ENCODE assay signal across 14 mouse cellular contexts in genomic region chr11:87589605-87590004, GRCm38 (mm10). TPM values are rescaled to one million over a fixed set of nuclear protein-coding genes. Genes with fewer than 3 reads are reported as not detected.
A peak's percentile ranks its signal among the peaks of the same experiment; 100 is the strongest.
DNase-seq lines count a peak whose midpoint lies in the region; ATAC-seq lines count a peak whose summit lies in the region.
"Had no signal": no experiment of that assay in that cellular context is flagged by ENCODE, and none has a peak within 500 bp of the region (broad histone marks: within the 10 kb centered on the region; RNA-seq: fewer than 3 reads in every experiment).

No protein-coding gene starts in this region.

- no peaks in the 10 kb centered on the region for H3K9me3 ChIP-seq in heart, embryonic 12.5 days (replicated peaks)
- H3K9me3 ChIP-seq in midbrain, embryonic 12.5 days: no peaks in the 10 kb centered on the region
- no peaks in the 10 kb centered on the region for H3K9me3 ChIP-seq in midbrain, embryonic 15.5 days
- no peaks in the 10 kb centered on the region for H3K9me3 ChIP-seq in hindbrain, embryonic 15.5 days
- H3K9me3 ChIP-seq in stomach, embryonic 14.5 days (ENCODE audit: control insufficient read depth, low read depth, low read length): no peaks in the 10 kb centered on the region

- peak overlapping the region; percentile 71 for H3K4me2 ChIP-seq in heart, embryonic 12.5 days
- 0 out of 2 replicates have a peak overlapping the region, but pooled peaks have one; percentile 88 for H3K4me2 ChIP-seq in midbrain, embryonic 12.5 days (replicated peaks)
- no peak overlapping the region for H3K4me2 ChIP-seq in midbrain, embryonic 15.5 days
- H3K4me2 ChIP-seq in hindbrain, embryonic 15.5 days: 0 out of 2 replicates have a peak overlapping the region, but pooled peaks have one; percentile 90
- H3K4me2 ChIP-seq in stomach, embryonic 14.5 days (replicated peaks; ENCODE audit: low read depth, low read length): peak overlapping the region; percentile 59; the same call in 1 of the 2 replicates

- H3K4me1 ChIP-seq in heart, embryonic 12.5 days (replicated peaks): peaks cover 39% of the 10 kb centered on the region
- H3K4me1 ChIP-seq in midbrain, embryonic 12.5 days: peaks cover 39% of the 10 kb centered on the region
- H3K4me1 ChIP-seq in midbrain, embryonic 15.5 days: peaks cover 42% of the 10 kb centered on the region
- peaks cover 42% of the 10 kb centered on the region for H3K4me1 ChIP-seq in hindbrain, embryonic 15.5 days (replicated peaks)
- H3K4me1 ChIP-seq in stomach, embryonic 14.5 days (ENCODE audit: control insufficient read depth, insufficient read depth, low read length): peaks cover 20% of the 10 kb centered on the region; the same call in 1 of the 2 replicates

- H3K27me3 ChIP-seq in heart, embryonic 12.5 days (replicated peaks): no peaks in the 10 kb centered on the region
- no peaks in the 10 kb centered on the region for H3K27me3 ChIP-seq in midbrain, embryonic 12.5 days
- no peaks in the 10 kb centered on the region for H3K27me3 ChIP-seq in midbrain, embryonic 15.5 days (replicated peaks)
- no peaks in the 10 kb centered on the region for H3K27me3 ChIP-seq in hindbrain, embryonic 15.5 days
- H3K27me3 ChIP-seq in stomach, embryonic 14.5 days (ENCODE audit: control insufficient read depth, insufficient read depth, low read length): no peaks in the 10 kb centered on the region

- peaks cover 7% of the 10 kb centered on the region for H3K36me3 ChIP-seq in heart, embryonic 12.5 days
- H3K36me3 ChIP-seq in midbrain, embryonic 12.5 days: 0 out of 2 replicates have a peak, but pooled peaks cover 5% of the 10 kb centered on the region
- H3K36me3 ChIP-seq in midbrain, embryonic 15.5 days (replicated peaks): no peaks in the 10 kb centered on the region
- no peaks in the 10 kb centered on the region for H3K36me3 ChIP-seq in hindbrain, embryonic 15.5 days
- no peaks in the 10 kb centered on the region for H3K36me3 ChIP-seq in stomach, embryonic 14.5 days (ENCODE audit: control insufficient read depth, insufficient read depth, low read length)

- DNase-seq in heart, postnatal 4 days: no peak
- no peak for DNase-seq in spleen, adult 12 weeks (ENCODE audit: low spot score)
- DNase-seq in adrenal gland, postnatal 4 days (ENCODE audit: low spot score in 2 of 2): no peak
- DNase-seq: kidney, adult 9 months had no signal

- no peak for ATAC-seq in heart, embryonic 12.5 days (ENCODE audit: insufficient number of reproducible peaks, low FRiP score)
- ATAC-seq in midbrain, embryonic 12.5 days (ENCODE audit: low FRiP score, low read depth): no peak
- no peak for ATAC-seq in midbrain, embryonic 15.5 days (replicated peaks)
- ATAC-seq in hindbrain, embryonic 15.5 days (ENCODE audit: low FRiP score, low read depth): no peak
- ATAC-seq in stomach, embryonic 14.5 days (ENCODE audit: insufficient number of reproducible peaks, insufficient read depth, low FRiP score, low read depth): no peak

- 90% methylated on average over 8 of the region's 8 CpGs for WGBS in heart, embryonic 12.5 days
- WGBS in midbrain, embryonic 12.5 days: 95% methylated on average over 8 of the region's 8 CpGs
- 93% methylated on average over 8 of the region's 8 CpGs for WGBS in midbrain, embryonic 15.5 days
- WGBS in hindbrain, embryonic 15.5 days: 94% methylated on average over 8 of the region's 8 CpGs
- 91% methylated on average over 8 of the region's 8 CpGs for WGBS in stomach, embryonic 14.5 days

- H3K27ac ChIP-seq in heart, embryonic 12.5 days (ENCODE audit: poor library complexity, severe bottlenecking): no peak overlapping the region
- H3K27ac ChIP-seq in midbrain, embryonic 12.5 days (replicated peaks): no peak overlapping the region
- H3K27ac ChIP-seq in midbrain, embryonic 15.5 days: no peak overlapping the region
- no peak overlapping the region for H3K27ac ChIP-seq in hindbrain, embryonic 15.5 days (replicated peaks)
- no peak overlapping the region for H3K27ac ChIP-seq in stomach, embryonic 14.5 days (ENCODE audit: low read length)

- no peak overlapping the region for H3K4me3 ChIP-seq in heart, embryonic 12.5 days
- no peak overlapping the region for H3K4me3 ChIP-seq in midbrain, embryonic 12.5 days
- no peak overlapping the region for H3K4me3 ChIP-seq in midbrain, embryonic 15.5 days
- no peak overlapping the region for H3K4me3 ChIP-seq in hindbrain, embryonic 15.5 days
- no peak overlapping the region; the same call in 1 of the 2 replicates for H3K4me3 ChIP-seq in stomach, embryonic 14.5 days (ENCODE audit: low read depth, low read length)

- no peak overlapping the region for H3K9ac ChIP-seq in heart, embryonic 12.5 days
- H3K9ac ChIP-seq in midbrain, embryonic 12.5 days (replicated peaks): no peak overlapping the region
- no peak overlapping the region for H3K9ac ChIP-seq in midbrain, embryonic 15.5 days
- H3K9ac ChIP-seq in hindbrain, embryonic 15.5 days: no peak overlapping the region
- H3K9ac ChIP-seq in stomach, embryonic 14.5 days (replicated peaks; ENCODE audit: low read depth, low read length): no peak overlapping the region

RNA-seq across cellular contexts. Expression of gene Mtmr4, which starts 2.4 kb away (rescaled TPM):
- polyA plus RNA-seq in heart, embryonic 12.5 days (2016; fragmentation: Nextera tagmentation; extraction: Ambion mirVana): 21.9 and 27.3 TPM in 2 replicates
- 10 to 100 TPM; 15.2 TPM for total RNA-seq in heart, postnatal 4 days (2021)
- polyA plus RNA-seq in midbrain, embryonic 12.5 days (2016; fragmentation: Nextera tagmentation; extraction: Ambion mirVana): 76.9 and 87.9 TPM in 2 replicates
- 57.2 and 59.8 TPM in 2 replicates for polyA plus RNA-seq in midbrain, embryonic 15.5 days (2015; fragmentation: Nextera tagmentation; extraction: Ambion mirVana)
- 50.1 and 50.7 TPM in 2 replicates for polyA plus RNA-seq in hindbrain, embryonic 15.5 days (2015; fragmentation: Nextera tagmentation; extraction: Ambion mirVana)
- 30.5 and 32.0 TPM in 2 replicates for polyA plus RNA-seq in stomach, embryonic 14.5 days (2014; fragmentation: Nextera tagmentation; extraction: Ambion mirVana)
- 10 to 100 TPM; 29.1 to 33.1 TPM for total RNA-seq in adrenal gland, postnatal 4 days (2021)

RNA-seq across cellular contexts. Expression of gene Sept4, which starts 20.9 kb away (rescaled TPM):
- polyA plus RNA-seq in heart, embryonic 12.5 days (2016; fragmentation: Nextera tagmentation; extraction: Ambion mirVana): 10.5 and 11.6 TPM in 2 replicates
- total RNA-seq in heart, postnatal 4 days (2021): 10 to 100 TPM; 65.4 to 68.6 TPM
- polyA plus RNA-seq in midbrain, embryonic 12.5 days (2016; fragmentation: Nextera tagmentation; extraction: Ambion mirVana): 12.5 and 14.3 TPM in 2 replicates
- polyA plus RNA-seq in midbrain, embryonic 15.5 days (2015; fragmentation: Nextera tagmentation; extraction: Ambion mirVana): 28.2 and 28.4 TPM in 2 replicates
- polyA plus RNA-seq in hindbrain, embryonic 15.5 days (2015; fragmentation: Nextera tagmentation; extraction: Ambion mirVana): 30.9 and 32.2 TPM in 2 replicates
- polyA plus RNA-seq in stomach, embryonic 14.5 days (2014; fragmentation: Nextera tagmentation; extraction: Ambion mirVana): 15.7 and 15.8 TPM in 2 replicates
- 10 to 100 TPM; 39.7 to 47.5 TPM for total RNA-seq in adrenal gland, postnatal 4 days (2021)

RNA-seq across cellular contexts. Expression of gene Gm11492, which starts 23.2 kb away (rescaled TPM):
- not detected in 2 replicates for polyA plus RNA-seq in heart, embryonic 12.5 days (2016; fragmentation: Nextera tagmentation; extraction: Ambion mirVana)
- not detected for total RNA-seq in heart, postnatal 4 days (2021)
- polyA plus RNA-seq in midbrain, embryonic 12.5 days (2016; fragmentation: Nextera tagmentation; extraction: Ambion mirVana): not detected in 2 replicates
- polyA plus RNA-seq in midbrain, embryonic 15.5 days (2015; fragmentation: Nextera tagmentation; extraction: Ambion mirVana): not detected in 2 replicates
- polyA plus RNA-seq in hindbrain, embryonic 15.5 days (2015; fragmentation: Nextera tagmentation; extraction: Ambion mirVana): not detected in 2 replicates
- polyA plus RNA-seq in stomach, embryonic 14.5 days (2014; fragmentation: Nextera tagmentation; extraction: Ambion mirVana): not detected in 2 replicates
- not detected for total RNA-seq in adrenal gland, postnatal 4 days (2021)
- total RNA-seq: common myeloid progenitor, adult 5-6 weeks; gastrocnemius, adult 18-20 months; layer of hippocampus, postnatal 14 days; liver, adult 2 months had no signal
- polyA plus RNA-seq: neural tube, embryonic 14.5 days had no signal

RNA-seq across cellular contexts. Expression of gene Hsf5, which starts 27.4 kb away (rescaled TPM):
- 0.13 and 0.15 TPM in 2 replicates for polyA plus RNA-seq in heart, embryonic 12.5 days (2016; fragmentation: Nextera tagmentation; extraction: Ambion mirVana)
- under 1 TPM; 0.09 to 0.10 TPM for total RNA-seq in heart, postnatal 4 days (2021)
- polyA plus RNA-seq in midbrain, embryonic 12.5 days (2016; fragmentation: Nextera tagmentation; extraction: Ambion mirVana): 0.36 and 0.38 TPM in 2 replicates
- polyA plus RNA-seq in midbrain, embryonic 15.5 days (2015; fragmentation: Nextera tagmentation; extraction: Ambion mirVana): 0.37 and 0.61 TPM in 2 replicates
- 0.52 and 0.54 TPM in 2 replicates for polyA plus RNA-seq in hindbrain, embryonic 15.5 days (2015; fragmentation: Nextera tagmentation; extraction: Ambion mirVana)
- 0.21 and 0.41 TPM in 2 replicates for polyA plus RNA-seq in stomach, embryonic 14.5 days (2014; fragmentation: Nextera tagmentation; extraction: Ambion mirVana)
- under 1 TPM; 0.17 TPM for total RNA-seq in adrenal gland, postnatal 4 days (2021)
- total RNA-seq: common myeloid progenitor, adult 5-6 weeks; gastrocnemius, adult 18-20 months had no signal
